Mouse (Mus musculus): ENCODE data around the gene Prdm16.

The Prdm16 gene

DNA sequence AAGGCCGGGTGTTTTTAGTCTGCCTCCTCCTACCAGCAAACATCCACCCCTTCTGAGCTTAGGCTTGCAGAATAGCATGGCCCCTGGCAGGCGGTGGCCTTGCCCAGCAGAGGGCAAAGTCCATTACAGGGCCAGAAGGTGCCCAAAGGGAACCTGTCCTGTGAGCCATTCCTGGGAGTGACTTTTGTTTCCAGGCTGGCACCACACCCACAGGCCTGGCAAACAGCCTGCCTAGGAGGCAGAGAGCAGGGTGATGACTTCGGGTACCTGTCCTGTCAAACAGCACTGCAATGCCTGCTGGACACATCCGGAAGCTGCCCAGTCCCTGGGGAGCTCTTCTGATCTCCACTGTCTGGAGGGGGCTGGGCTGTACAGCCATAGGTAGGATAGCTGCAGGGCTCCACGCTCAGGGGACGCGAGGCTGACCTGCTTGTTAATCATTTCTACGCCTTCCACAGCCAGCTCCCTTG, 342.4 kb downstream of the Prdm16 start:
- no peak for TF ChIP-seq GATA4 (IDR thresholded peaks at IDR 0.05; ENCODE audit: insufficient replicate concordance, low read length)

GRCm38 (mm10) chr4:154293735-154294201, 342.9 kb downstream of the Prdm16 start:
- no peak for TF ChIP-seq GATA4 (IDR thresholded peaks at IDR 0.05; ENCODE audit: insufficient replicate concordance, low read length)

DNA sequence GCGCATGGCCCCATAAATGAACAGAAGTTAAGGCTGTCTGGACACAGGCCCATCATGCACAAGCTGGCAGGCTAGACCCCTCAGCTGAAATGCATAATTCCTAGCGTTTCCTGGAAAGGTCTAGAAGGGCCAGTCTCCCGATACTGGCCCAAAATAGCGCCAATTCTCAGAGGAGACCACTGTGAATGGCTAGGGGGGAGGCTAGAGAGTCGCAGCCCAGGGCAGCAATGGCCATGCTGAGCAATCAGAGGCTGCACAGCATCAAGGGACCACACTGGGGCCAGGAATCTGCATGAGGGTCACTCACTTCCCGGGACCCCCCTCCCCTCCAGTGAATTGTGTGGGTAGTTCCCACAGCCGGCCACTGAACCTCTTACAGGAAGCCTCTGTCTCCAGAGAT, 353.0 kb downstream of the Prdm16 start:
- no peak for TF ChIP-seq GATA4 (IDR thresholded peaks at IDR 0.05; ENCODE audit: insufficient replicate concordance, low read length)

GRCm38 (mm10) chr4:154279481-154279880, 357.2 kb downstream of the Prdm16 start:
- no peak for TF ChIP-seq GATA4 (IDR thresholded peaks at IDR 0.05; ENCODE audit: insufficient replicate concordance, low read length)

DNA sequence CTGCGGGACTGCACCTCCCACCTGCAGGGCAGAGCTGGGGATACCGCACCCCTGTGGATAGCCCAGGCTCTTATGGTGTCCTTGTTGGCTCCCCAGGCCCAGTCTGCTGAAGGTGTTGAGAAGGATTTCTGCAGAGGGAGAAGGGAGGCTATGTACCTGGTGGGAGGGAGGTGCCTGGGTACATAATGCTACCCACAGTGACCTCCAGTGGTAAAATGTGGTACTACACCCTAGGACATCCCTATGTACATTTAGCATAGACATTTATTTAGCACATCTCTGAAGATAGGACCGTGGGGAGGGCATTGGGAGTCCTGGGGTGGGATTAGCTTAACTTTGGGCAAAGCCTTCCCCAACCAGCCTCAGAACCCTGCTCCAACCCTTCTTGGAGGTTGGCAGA, 363.7 kb downstream of the Prdm16 start:
- TF ChIP-seq GATA4 (IDR thresholded peaks at IDR 0.05; ENCODE audit: insufficient replicate concordance, low read length) = no peak

DNA sequence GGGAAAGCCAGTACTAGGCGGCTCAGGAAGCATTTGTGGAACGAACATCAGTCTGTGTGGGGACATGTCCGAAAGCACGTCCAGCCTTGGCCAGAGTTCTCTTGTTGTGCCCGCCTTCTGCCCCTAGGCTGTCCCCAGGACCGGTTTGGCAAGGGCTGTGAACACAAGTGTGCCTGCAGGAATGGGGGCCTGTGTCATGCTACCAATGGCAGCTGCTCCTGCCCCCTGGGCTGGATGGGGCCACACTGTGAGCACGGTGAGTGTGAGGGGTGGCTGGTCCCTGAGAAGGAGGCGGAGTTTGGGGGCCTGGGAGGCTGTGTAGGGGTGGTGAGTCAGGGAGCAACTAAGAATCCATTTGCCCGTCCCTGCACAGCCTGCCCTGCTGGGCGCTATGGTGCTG, 367.2 kb downstream of the Prdm16 start:
- TF ChIP-seq GATA4 (IDR thresholded peaks at IDR 0.05; ENCODE audit: insufficient replicate concordance, low read length) = no peak

- no peak for TF ChIP-seq GATA4 (IDR thresholded peaks at IDR 0.05; ENCODE audit: insufficient replicate concordance, low read length)
Observed at GRCm38 (mm10) chr4:154267511-154267910, 369.2 kb downstream of the Prdm16 start.

Measured in liver, adult (tissue).